Mouse (Mus musculus): Measurements from ENCODE around the gene Fgf11. TPM values are rescaled to one million over a fixed set of nuclear protein-coding genes. Genes with fewer than 3 reads are reported as not detected.

Gene Fgf11
- polyA plus RNA-seq, 1 experiment from 2014 or later: 0.55 TPM

- 77% methylated on average over 4 of the region's 4 CpGs for WGBS
- DNase-seq (ENCODE audit: low spot score): no peak
- H3K9me3 ChIP-seq (replicated peaks): no peaks in the 10 kb centered on the region
- peaks cover 68% of the 10 kb centered on the region for H3K27me3 ChIP-seq (ENCODE audit: low read depth, poor library complexity, severe bottlenecking)
- H3K4me1 ChIP-seq: peaks cover 37% of the 10 kb centered on the region
- no peak overlapping the region for H3K27ac ChIP-seq
- H3K4me3 ChIP-seq: no peak overlapping the region
- no peaks in the 10 kb centered on the region for H3K36me3 ChIP-seq
These were observed 4.7 kb upstream of the Fgf11 start for GRCm38 (mm10) chr11:69806378-69806777.

GRCm38 (mm10) chr11:69804972-69805909 is 3.6 kb upstream of the Fgf11 start, which contains the start of gene Tmem102:
Gene Tmem102, minus strand, starts transcription at chr11:69805624.
- Histone ChIP-seq H3K27me3 (ENCODE audit: low read depth, poor library complexity, severe bottlenecking) (peaks cover 79% of the 10 kb centered on the region), H3K36me3 (no peaks in the 10 kb centered on the region), H3K4me1 (peaks cover 48% of the 10 kb centered on the region), H3K27ac (no peak within 1 kb of the TSS), H3K4me3 (peak within 1 kb of the TSS; percentile 62), H3K9me3 (replicated peaks) (no peaks in the 10 kb centered on the region)
- no peak for DNase-seq (ENCODE audit: low spot score)
- WGBS: 6% methylated on average over 29 of the region's 29 CpGs

GRCm38 (mm10) chr11:69804652-69804940 is 2.9 kb upstream of the Fgf11 start:
- peaks cover 86% of the 10 kb centered on the region for H3K27me3 ChIP-seq (ENCODE audit: low read depth, poor library complexity, severe bottlenecking)
- DNase-seq (ENCODE audit: low spot score): peak; percentile 43
- no peaks in the 10 kb centered on the region for H3K9me3 ChIP-seq (replicated peaks)
- H3K36me3 ChIP-seq: no peaks in the 10 kb centered on the region
- H3K4me3 ChIP-seq: peak overlapping the region; percentile 62
- 5% methylated on average over 12 of the region's 12 CpGs for WGBS
- peaks cover 54% of the 10 kb centered on the region for H3K4me1 ChIP-seq
- no peak overlapping the region for H3K27ac ChIP-seq

GRCm38 (mm10) chr11:69803786-69804651 is 2.4 kb upstream of the Fgf11 start:
- 1% methylated on average over 60 of the region's 60 CpGs for whole genome bisulfite sequencing
- Histone ChIP-seq H3K27me3 (ENCODE audit: low read depth, poor library complexity, severe bottlenecking) (peaks cover 91% of the 10 kb centered on the region), H3K27ac (peak overlapping the region; percentile 57), H3K9me3 (replicated peaks) (no peaks in the 10 kb centered on the region), H3K4me3 (peak overlapping the region; percentile 62), H3K36me3 (no peaks in the 10 kb centered on the region), H3K4me1 (peaks cover 60% of the 10 kb centered on the region)
- DNase-seq (ENCODE audit: low spot score): peak; percentile 78

GRCm38 (mm10) chr11:69803328-69803727 is 1.7 kb upstream of the Fgf11 start:
- no peak for DNase-seq (ENCODE audit: low spot score)
- 3% methylated on average over 12 of the region's 12 CpGs for WGBS
- Histone ChIP-seq H3K27me3 (ENCODE audit: low read depth, poor library complexity, severe bottlenecking) (peaks cover 98% of the 10 kb centered on the region), H3K9me3 (replicated peaks) (no peaks in the 10 kb centered on the region), H3K36me3 (no peaks in the 10 kb centered on the region), H3K27ac (peak overlapping the region; percentile 57), H3K4me1 (peaks cover 62% of the 10 kb centered on the region), H3K4me3 (peak overlapping the region; percentile 62)

- H3K36me3 ChIP-seq: no peaks in the 10 kb centered on the region
- peak overlapping the region; percentile 62 for H3K4me3 ChIP-seq
- no peaks in the 10 kb centered on the region for H3K9me3 ChIP-seq (replicated peaks)
- peaks cover 100% of the 10 kb centered on the region for H3K27me3 ChIP-seq (ENCODE audit: low read depth, poor library complexity, severe bottlenecking)
- H3K4me1 ChIP-seq: peaks cover 62% of the 10 kb centered on the region
- DNase-seq (ENCODE audit: low spot score): peak; percentile 86
- WGBS: under 1% methylated on average over 33 of the region's 33 CpGs
- peak overlapping the region; percentile 66 for H3K27ac ChIP-seq
These were observed 1.0 kb upstream of the Fgf11 start for GRCm38 (mm10) chr11:69802648-69803105.

- under 1% methylated on average over 36 of the region's 36 CpGs for WGBS
- Histone ChIP-seq H3K36me3 (no peaks in the 10 kb centered on the region), H3K27ac (peak overlapping the region; percentile 83), H3K9me3 (replicated peaks) (no peaks in the 10 kb centered on the region), H3K4me3 (peak overlapping the region; percentile 62), H3K27me3 (ENCODE audit: low read depth, poor library complexity, severe bottlenecking) (peaks cover 100% of the 10 kb centered on the region), H3K4me1 (peaks cover 70% of the 10 kb centered on the region)
- DNase-seq (ENCODE audit: low spot score): peak; percentile 85
These were observed 1.1 kb downstream of the Fgf11 start for GRCm38 (mm10) chr11:69800392-69801197.

- Histone ChIP-seq H3K27ac (peak overlapping the region; percentile 83), H3K4me1 (peaks cover 73% of the 10 kb centered on the region), H3K9me3 (replicated peaks) (no peaks in the 10 kb centered on the region), H3K27me3 (ENCODE audit: low read depth, poor library complexity, severe bottlenecking) (peaks cover 100% of the 10 kb centered on the region), H3K4me3 (peak overlapping the region; percentile 62), H3K36me3 (no peaks in the 10 kb centered on the region)
- 2% methylated on average over 11 of the region's 11 CpGs for WGBS
- DNase-seq (ENCODE audit: low spot score): no peak
These were observed 1.6 kb downstream of the Fgf11 start for GRCm38 (mm10) chr11:69800138-69800391.

GRCm38 (mm10) chr11:69799394-69800137 is 2.1 kb downstream of the Fgf11 start:
- H3K4me1 ChIP-seq: peaks cover 68% of the 10 kb centered on the region
- WGBS: 24% methylated on average over 12 of the region's 12 CpGs

GRCm38 (mm10) chr11:69797924-69798323 is 3.7 kb downstream of the Fgf11 start:
- peaks cover 51% of the 10 kb centered on the region for H3K4me1 ChIP-seq
- no peak for DNase-seq (ENCODE audit: low spot score)
- H3K4me3 ChIP-seq: no peak overlapping the region
- H3K9me3 ChIP-seq (replicated peaks): no peaks in the 10 kb centered on the region
- peaks cover 100% of the 10 kb centered on the region for H3K27me3 ChIP-seq (ENCODE audit: low read depth, poor library complexity, severe bottlenecking)
- WGBS: 78% methylated on average over 7 of the region's 7 CpGs
- H3K36me3 ChIP-seq: no peaks in the 10 kb centered on the region
- no peak overlapping the region for H3K27ac ChIP-seq

More at GRCm38 (mm10) chr11:69799394-69800137, 2.1 kb downstream of the Fgf11 start:
- Histone ChIP-seq H3K27ac (no peak overlapping the region; the same call in 1 of the 2 replicates), H3K36me3 (no peaks in the 10 kb centered on the region), H3K4me3 (peak overlapping the region; percentile 62), H3K9me3 (replicated peaks) (no peaks in the 10 kb centered on the region), H3K27me3 (ENCODE audit: low read depth, poor library complexity, severe bottlenecking) (peaks cover 100% of the 10 kb centered on the region)
- DNase-seq (ENCODE audit: low spot score): no peak

GRCm38 (mm10) chr11:69795983-69796435 is 5.6 kb downstream of the Fgf11 start:
- Histone ChIP-seq H3K4me3 (peak overlapping the region; percentile 59), H3K36me3 (no peaks in the 10 kb centered on the region), H3K4me1 (peaks cover 35% of the 10 kb centered on the region), H3K27ac (no peak overlapping the region), H3K9me3 (replicated peaks) (no peaks in the 10 kb centered on the region), H3K27me3 (ENCODE audit: low read depth, poor library complexity, severe bottlenecking) (peaks cover 88% of the 10 kb centered on the region)
- 2% methylated on average over 13 of the region's 13 CpGs for WGBS
- DNase-seq (ENCODE audit: low spot score): no peak

Data from limb, embryonic 10.5 days (tissue).